Mouse (Mus musculus) hindbrain, embryonic 12.5 days (tissue): ENCODE results near the gene Irgc1. TPM values are rescaled to one million over a fixed set of nuclear protein-coding genes. Genes with fewer than 3 reads are reported as not detected.
"Not testable (repeated sequence)": the region's sequence is repeated elsewhere in the genome, so short reads cannot be mapped to it uniquely, and the experiment has no call there.

Experiments
- ATAC-seq: fragments of 200-750 bp; cut with Nextera tagmentation; 2 replicates; pipeline ENCODE4 v1.8.0; 2017; ENCODE audit warnings: moderate TSS enrichment; ENCODE audit not compliant: low FRiP score
- H3K27ac ChIP-seq: fragments of 300-500 bp; sonication (generic); 2 replicates; pipeline ENCODE4 v1.5.1; 2016; ENCODE audit warnings: mild to moderate bottlenecking
- H3K27me3 ChIP-seq: fragments of 300-500 bp; sonication (generic); 2 replicates; pipeline ENCODE4 v1.6.1; 2016; ENCODE audit warnings: mild to moderate bottlenecking
- H3K36me3 ChIP-seq: fragments of 300-500 bp; sonication (generic); 2 replicates; pipeline ENCODE4 v1.6.1; 2016; ENCODE audit warnings: mild to moderate bottlenecking
- H3K4me1 ChIP-seq: fragments of 300-500 bp; sonication (generic); 2 replicates; pipeline ENCODE4 v1.6.1; 2016
- H3K4me2 ChIP-seq: fragments of 300-500 bp; sonication (generic); replicated peaks from 2 replicates; pipeline ENCODE4 v1.6.1; 2016; ENCODE audit warnings: mild to moderate bottlenecking
- H3K4me3 ChIP-seq: fragments of 300-500 bp; sonication (generic); 2 replicates; pipeline ENCODE4 v1.5.1; 2016; ENCODE audit warnings: mild to moderate bottlenecking
- H3K9ac ChIP-seq: fragments of 300-500 bp; sonication (generic); 2 replicates; pipeline ENCODE4 v1.6.1; 2016; ENCODE audit warnings: mild to moderate bottlenecking, moderate library complexity
- H3K9me3 ChIP-seq: fragments of 300-500 bp; sonication (generic); replicated peaks from 2 replicates; pipeline ENCODE4 v1.6.1; 2016; ENCODE audit warnings: mild to moderate bottlenecking
- WGBS: fragments of 180-500 bp; shearing (Covaris S2); methylation state at CpG from one replicate; pipeline ENCODE4 v1.1.7; 2016; 5-methylcytosine and 5-hydroxymethylcytosine counted together
- polyA plus RNA-seq: library from polyadenylated mRNA; unstranded; fragments of >200 nt; fragmentation: Nextera tagmentation; extraction: Ambion mirVana; gene quantifications from 2 replicates; pipeline ENCODE4 v1.2.1, GENCODE M21; 2016

The Irgc1 gene
- polyA plus RNA-seq, result not detected in 2 replicates

- H3K9ac ChIP-seq, result no peak within 1 kb of the TSS
- H3K4me3 ChIP-seq, result no peak within 1 kb of the TSS
- no peaks in the 10 kb centered on the region for H3K4me1 ChIP-seq
- H3K4me2 ChIP-seq, result no peak within 1 kb of the TSS
- H3K27ac ChIP-seq, result no peak within 1 kb of the TSS
- WGBS, result 88% methylated on average over 9 of the region's 9 CpGs
- H3K27me3 ChIP-seq, result peaks cover 7% of the 10 kb centered on the region; the same call in 1 of the 2 replicates
- ATAC-seq, result no peak
- H3K36me3 ChIP-seq, result no peaks in the 10 kb centered on the region
- H3K9me3 ChIP-seq, result no peaks in the 10 kb centered on the region
These were observed at the start of gene Irgc1 for GRCm38 (mm10) chr7:24451855-24452311. Gene Irgc1 (minus strand): TSS chr7:24452297.

- Histone ChIP-seq H3K9ac (no peak overlapping the region), H3K36me3 (peaks cover 36% of the 10 kb centered on the region), H3K4me2 (no peak overlapping the region), H3K4me1 (peaks cover 40% of the 10 kb centered on the region), H3K9me3 (no peaks in the 10 kb centered on the region), H3K27ac (no peak overlapping the region), H3K4me3 (no peak overlapping the region), H3K27me3 (peaks cover 29% of the 10 kb centered on the region)
- WGBS, result 51% methylated on average over 21 of the region's 21 CpGs
- ATAC-seq, result no peak
These were observed 49.4 kb upstream of the Irgc1 start for GRCm38 (mm10) chr7:24501492-24501891.

GRCm38 (mm10) chr7:24500929-24501328 lies 48.8 kb upstream of the Irgc1 start:
- Histone ChIP-seq H3K9me3 (no peaks in the 10 kb centered on the region), H3K36me3 (peaks cover 36% of the 10 kb centered on the region), H3K27ac (no peak overlapping the region), H3K4me3 (no peak overlapping the region), H3K9ac (no peak overlapping the region), H3K4me2 (no peak overlapping the region), H3K27me3 (peaks cover 29% of the 10 kb centered on the region), H3K4me1 (peaks cover 35% of the 10 kb centered on the region)
- ATAC-seq, result no peak
- WGBS, result 40% methylated on average over 7 of the region's 7 CpGs

GRCm38 (mm10) chr7:24499856-24500577 lies 47.9 kb upstream of the Irgc1 start:
- H3K9me3 ChIP-seq, result no peaks in the 10 kb centered on the region
- peaks cover 29% of the 10 kb centered on the region for H3K27me3 ChIP-seq
- 0 out of 2 replicates have a peak overlapping the region, but pooled peaks have one; percentile 38 for H3K9ac ChIP-seq
- H3K4me3 ChIP-seq, result peak overlapping the region; percentile 17; the same call in 1 of the 2 replicates
- H3K4me2 ChIP-seq, result peak overlapping the region; percentile 41
- no peak; the same call in 1 of the 2 replicates for ATAC-seq
- H3K36me3 ChIP-seq, result peaks cover 38% of the 10 kb centered on the region
- 14% methylated on average over 43 of the region's 43 CpGs for WGBS
- H3K4me1 ChIP-seq, result peaks cover 26% of the 10 kb centered on the region
- no peak overlapping the region for H3K27ac ChIP-seq

GRCm38 (mm10) chr7:24488303-24488702 lies 36.2 kb upstream of the Irgc1 start:
- Histone ChIP-seq H3K4me3 (no peak overlapping the region), H3K9ac (no peak overlapping the region), H3K36me3 (peaks cover 18% of the 10 kb centered on the region; the same call in 1 of the 2 replicates), H3K27ac (no peak overlapping the region), H3K4me2 (no peak overlapping the region), H3K4me1 (peaks cover 45% of the 10 kb centered on the region), H3K27me3 (no peaks in the 10 kb centered on the region), H3K9me3 (no peaks in the 10 kb centered on the region)
- WGBS, result 82% methylated on average over 8 of the region's 8 CpGs
- no peak for ATAC-seq

- 14% methylated on average over 3 of the region's 3 CpGs for WGBS
- Histone ChIP-seq H3K4me2 (peak overlapping the region; percentile 81), H3K4me1 (peaks cover 51% of the 10 kb centered on the region), H3K9me3 (no peaks in the 10 kb centered on the region), H3K27ac (peak overlapping the region; percentile 81), H3K27me3 (no peaks in the 10 kb centered on the region), H3K4me3 (peak overlapping the region; percentile 20; the same call in 1 of the 2 replicates), H3K9ac (peak overlapping the region; percentile 48; the same call in 1 of the 2 replicates), H3K36me3 (peaks cover 17% of the 10 kb centered on the region; the same call in 1 of the 2 replicates)
- no peak for ATAC-seq
These were observed 35.3 kb upstream of the Irgc1 start for GRCm38 (mm10) chr7:24487403-24487802.

- Histone ChIP-seq H3K9me3 (no peaks in the 10 kb centered on the region), H3K4me1 (peaks cover 51% of the 10 kb centered on the region), H3K9ac (peak overlapping the region; percentile 48), H3K27me3 (no peaks in the 10 kb centered on the region), H3K4me2 (peak overlapping the region; percentile 81), H3K4me3 (peak overlapping the region; percentile 20), H3K27ac (peak overlapping the region; percentile 81), H3K36me3 (peaks cover 11% of the 10 kb centered on the region; the same call in 1 of the 2 replicates)
- 37% methylated on average over 9 of the region's 9 CpGs for WGBS
- peak; percentile 60 for ATAC-seq
These were observed 34.6 kb upstream of the Irgc1 start for GRCm38 (mm10) chr7:24486654-24487130.

GRCm38 (mm10) chr7:24485481-24485880 lies 33.4 kb upstream of the Irgc1 start:
- Histone ChIP-seq H3K4me1 (peaks cover 62% of the 10 kb centered on the region), H3K27me3 (no peaks in the 10 kb centered on the region), H3K4me2 (peak overlapping the region; percentile 81), H3K9me3 (no peaks in the 10 kb centered on the region), H3K27ac (peak overlapping the region; percentile 81), H3K4me3 (peak overlapping the region; percentile 8; the same call in 1 of the 2 replicates), H3K36me3 (peaks cover 7% of the 10 kb centered on the region; the same call in 1 of the 2 replicates), H3K9ac (peak overlapping the region; percentile 48)
- WGBS, result 75% methylated on average over 9 of the region's 9 CpGs
- ATAC-seq, result no peak

GRCm38 (mm10) chr7:24483291-24483690 lies 31.2 kb upstream of the Irgc1 start:
- ATAC-seq, H3K27me3 ChIP-seq, H3K9me3 ChIP-seq, H3K36me3 ChIP-seq, H3K27ac ChIP-seq: not testable (repeated sequence)
- peak overlapping the region; percentile 78 for H3K4me3 ChIP-seq
- peak overlapping the region; percentile 81 for H3K4me2 ChIP-seq
- peak overlapping the region; percentile 97 for H3K9ac ChIP-seq
- 61% methylated on average over 6 of the region's 6 CpGs for WGBS
- peaks cover 73% of the 10 kb centered on the region for H3K4me1 ChIP-seq

- Histone ChIP-seq H3K4me1 (peaks cover 68% of the 10 kb centered on the region), H3K36me3 (no peaks in the 10 kb centered on the region), H3K4me3 (peak overlapping the region; percentile 78), H3K27me3 (no peaks in the 10 kb centered on the region), H3K4me2 (peak overlapping the region; percentile 81), H3K27ac (peak overlapping the region; percentile 83), H3K9me3 (no peaks in the 10 kb centered on the region), H3K9ac (peak overlapping the region; percentile 97)
- 5% methylated on average over 15 of the region's 38 CpGs for WGBS
- ATAC-seq, result peak; percentile 37
These were observed 30.3 kb upstream of the Irgc1 start for GRCm38 (mm10) chr7:24482208-24483020.

- H3K4me3 ChIP-seq, result peak within 1 kb of the TSS; percentile 78
- ATAC-seq, result peak; percentile 85
- peak within 1 kb of the TSS; percentile 83 for H3K27ac ChIP-seq
- peaks cover 60% of the 10 kb centered on the region for H3K4me1 ChIP-seq
- H3K4me2 ChIP-seq, result peak within 1 kb of the TSS; percentile 81
- H3K9ac ChIP-seq, result peak within 1 kb of the TSS; percentile 97
- 1% methylated on average over 70 of the region's 83 CpGs for WGBS
- H3K27me3 ChIP-seq, result no peaks in the 10 kb centered on the region
- H3K36me3 ChIP-seq, result no peaks in the 10 kb centered on the region
- no peaks in the 10 kb centered on the region for H3K9me3 ChIP-seq
These were observed 29.5 kb upstream of the Irgc1 start, which contains the start of gene Cadm4 for GRCm38 (mm10) chr7:24481474-24482207. Gene Cadm4 (plus strand): TSS chr7:24482023.
